Mouse (Mus musculus) G1E (cell line): ENCODE data around the gene Slc22a13.

ENCODE experiments used
- CTCF ChIP-seq: IDR thresholded peaks from 2 replicates; pipeline ENCODE4 v1.5.1; 2012; ENCODE audit warnings: low read depth, low read length, inconsistent platforms, mixed read lengths
- GATA1 ChIP-seq: IDR thresholded peaks from 2 replicates; pipeline ENCODE4 v1.6.1; 2012; ENCODE audit warnings: borderline replicate concordance, low read length, inconsistent platforms, mixed read lengths
- POLR2AphosphoS5 ChIP-seq: IDR thresholded peaks from 2 replicates; pipeline ENCODE4 v1.6.1; 2012; ENCODE audit warnings: low read depth, low read length, inconsistent platforms; ENCODE audit not compliant: insufficient replicate concordance
- TAL1 ChIP-seq: conservative IDR thresholded peaks from 2 replicates; pipeline ENCODE4 v1.6.1; 2012; ENCODE audit warnings: low read depth, low read length, inconsistent platforms, mixed read lengths

DNA sequence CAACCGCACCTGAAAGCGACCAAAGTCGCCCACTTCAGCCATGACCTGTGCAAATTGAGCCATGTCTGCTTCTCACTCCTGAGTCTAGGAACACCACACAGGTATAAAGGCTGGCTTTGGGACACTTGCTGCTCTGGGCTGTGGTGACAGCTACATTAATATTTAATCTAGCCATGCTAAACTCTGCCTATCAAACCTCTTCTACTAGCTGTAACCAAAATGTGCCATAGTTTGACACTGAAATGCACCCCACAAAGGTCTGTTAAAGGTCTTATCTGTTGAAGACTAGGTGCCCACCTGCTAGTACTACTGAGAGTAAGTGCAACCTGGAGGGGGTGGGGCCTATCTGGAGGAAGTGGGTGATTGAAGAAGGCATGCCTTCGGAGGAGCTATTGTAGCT lies at the start of gene Slc22a13:
- TF ChIP-seq CTCF (no peak), GATA1 (no peak), TAL1 (no peak), POLR2AphosphoS5 (no peak)
